Mouse (Mus musculus): ENCODE results near the gene G3bp2.
A peak's percentile ranks its signal among the peaks of the same experiment; 100 is the strongest.

The G3bp2 gene

GRCm38 (mm10) chr5:92011756-92012155, 71.8 kb downstream of the G3bp2 start:
- DNase-seq (ENCODE audit: low spot score) = no peak

GRCm38 (mm10) chr5:92009827-92010226, 73.7 kb downstream of the G3bp2 start:
- DNase-seq (ENCODE audit: low spot score) = no peak

- DNase-seq (ENCODE audit: low spot score) = peak; percentile 47
Observed at GRCm38 (mm10) chr5:92003011-92003410, 80.5 kb downstream of the G3bp2 start.
